Mouse (Mus musculus): Measurements from ENCODE around the gene Prm1.
"Not testable (repeated sequence)": the region's sequence is repeated elsewhere in the genome, so short reads cannot be mapped to it uniquely, and the experiment has no call there.

Gene Prm1

DNA sequence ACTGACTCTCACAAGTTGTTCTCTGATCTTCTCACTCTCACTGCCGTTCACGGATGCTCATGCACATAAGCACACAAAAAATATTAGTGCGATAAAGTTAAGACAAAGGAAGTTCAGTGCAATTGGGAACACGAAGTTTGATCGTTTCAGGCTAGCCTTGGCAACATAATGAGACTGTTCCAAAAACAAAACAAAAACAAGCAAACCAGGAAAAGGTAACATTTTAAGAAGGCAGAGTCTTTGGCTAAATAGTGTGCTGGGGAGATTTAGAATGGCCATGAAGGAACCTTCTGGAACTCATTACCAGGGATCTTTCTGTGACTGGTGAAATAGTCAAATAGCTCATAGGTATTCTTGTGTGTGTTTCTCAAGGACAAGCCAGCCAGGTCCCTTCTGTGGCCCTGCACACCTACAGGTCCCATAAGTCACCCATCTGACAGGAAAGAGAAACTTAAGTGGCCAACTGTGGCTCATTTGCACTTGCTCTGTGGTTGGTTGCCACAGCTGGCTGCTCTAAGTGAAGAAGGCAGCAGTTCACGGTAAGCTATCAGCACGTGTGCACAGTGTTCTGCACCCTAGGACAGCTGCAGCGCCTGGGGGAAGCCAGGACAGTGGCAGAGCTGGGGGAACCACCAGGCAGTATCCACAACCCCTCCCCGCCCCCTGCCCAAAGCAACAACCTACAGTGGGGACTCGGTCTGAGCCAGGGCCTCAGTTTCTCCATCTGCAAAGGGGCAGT lies at the start of gene Prm1:
TSS of gene Prm1 (minus strand) at position 51 of the 739 bp plus-strand sequence.
- DNase-seq (ENCODE audit: low spot score in 2 of 2): no peak

DNA sequence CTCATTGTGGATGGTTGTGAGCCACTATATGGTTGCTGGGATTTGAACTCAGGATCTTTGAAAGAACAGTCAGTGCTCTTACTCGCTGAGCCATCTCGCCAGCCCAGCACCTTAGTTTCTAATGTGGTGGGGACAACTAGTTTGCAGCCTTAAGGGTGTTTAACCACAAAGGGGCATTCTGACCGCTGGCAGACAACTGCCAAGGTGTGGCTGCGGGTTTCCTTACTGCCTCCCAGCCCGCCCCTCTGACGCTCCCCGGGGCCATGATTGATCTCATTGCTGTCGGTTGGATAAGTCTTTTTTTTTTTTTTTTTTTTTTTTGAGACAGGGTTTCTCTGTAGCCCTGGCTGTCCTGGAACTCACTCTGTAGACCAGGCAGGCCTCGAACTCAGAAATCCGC lies 46.6 kb upstream of the Prm1 start:
- DNase-seq (ENCODE audit: low spot score in 2 of 2): not testable (repeated sequence)

DNA sequence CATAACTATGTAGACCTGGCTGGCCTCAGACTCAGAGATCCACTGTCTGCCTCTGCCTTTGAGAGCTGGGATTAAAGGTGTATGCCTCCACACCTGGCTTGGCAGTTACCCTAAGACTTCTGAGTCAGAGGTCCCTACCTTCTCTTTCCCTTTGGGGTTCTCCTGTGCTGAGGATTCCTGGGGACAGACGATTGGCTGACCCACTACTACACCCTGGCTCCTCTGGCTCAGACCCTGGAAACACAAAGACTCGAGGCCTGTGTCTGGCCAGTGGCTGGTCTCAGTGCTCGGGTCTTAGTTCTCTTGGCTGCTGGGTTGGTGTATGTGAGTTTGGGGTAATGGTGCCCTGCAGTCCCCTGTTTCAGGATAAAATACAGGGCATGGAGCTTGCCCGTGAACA lies 45.3 kb upstream of the Prm1 start:
- no peak for DNase-seq (ENCODE audit: low spot score in 2 of 2)

DNA sequence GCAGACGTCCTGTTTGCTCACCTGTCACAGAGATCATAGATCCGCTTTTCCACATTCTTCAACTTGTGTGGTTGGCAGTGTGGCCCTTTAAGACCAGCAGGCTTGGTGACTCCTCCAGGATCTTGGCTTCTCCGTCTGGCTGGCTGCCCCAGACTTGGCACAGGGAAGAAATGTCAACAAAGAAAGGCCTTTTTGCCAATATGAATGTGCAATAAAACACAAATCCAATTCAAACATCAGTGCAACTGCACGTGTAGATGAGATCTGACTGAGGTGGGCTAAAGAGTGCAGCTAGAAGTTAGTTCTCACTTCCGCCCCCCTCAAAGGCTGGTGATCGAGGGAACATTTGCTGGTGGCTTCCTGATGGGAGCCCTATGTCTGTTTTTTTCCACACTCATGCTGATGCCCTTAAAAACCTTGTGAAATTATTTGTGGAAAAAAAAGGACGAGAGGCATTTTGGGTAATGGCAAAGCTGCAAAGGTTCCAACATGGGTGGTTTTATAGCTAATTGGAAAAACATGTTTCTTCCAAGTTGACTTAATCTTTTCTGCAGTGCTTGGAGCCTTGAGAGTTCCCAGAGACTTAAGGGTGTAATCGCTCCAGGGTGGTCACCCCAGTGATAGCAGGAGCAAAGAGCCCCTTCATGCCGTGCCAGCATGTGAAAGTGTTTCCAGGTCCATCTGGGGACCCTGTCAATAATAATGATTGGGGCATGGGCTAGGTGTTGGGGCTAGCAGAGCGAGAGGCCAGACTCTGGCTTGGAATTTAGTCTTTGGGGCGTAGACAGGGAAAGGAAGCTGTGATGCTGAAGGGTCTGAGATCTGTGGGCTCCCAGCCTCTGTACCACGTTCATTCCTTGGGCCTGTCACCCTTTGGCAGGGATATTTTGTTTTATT lies 44.6 kb upstream of the Prm1 start:
- no peak for DNase-seq (ENCODE audit: low spot score in 2 of 2)

DNA sequence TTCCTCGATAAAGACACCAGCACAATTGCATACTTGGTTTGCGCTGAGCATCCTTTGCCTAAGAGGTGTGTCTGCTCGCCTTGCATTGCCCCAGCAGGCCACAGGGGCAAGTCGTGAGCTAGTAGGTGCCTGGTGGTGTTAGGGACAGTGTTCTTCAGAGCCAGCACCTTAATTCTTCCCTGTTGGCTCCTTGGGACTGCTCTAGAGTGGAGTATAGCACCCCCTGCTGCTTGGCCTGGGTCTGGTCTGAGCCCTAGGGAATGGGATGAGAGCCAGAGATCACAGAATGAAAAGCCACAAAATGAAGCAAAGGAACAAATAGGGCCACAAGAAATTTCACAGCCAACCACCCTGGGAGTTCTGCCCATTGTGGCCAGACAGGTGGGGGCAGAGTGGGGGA lies 40.9 kb upstream of the Prm1 start:
- DNase-seq (ENCODE audit: low spot score in 2 of 2): peak in 1 of 2 experiments; percentile 44

DNA sequence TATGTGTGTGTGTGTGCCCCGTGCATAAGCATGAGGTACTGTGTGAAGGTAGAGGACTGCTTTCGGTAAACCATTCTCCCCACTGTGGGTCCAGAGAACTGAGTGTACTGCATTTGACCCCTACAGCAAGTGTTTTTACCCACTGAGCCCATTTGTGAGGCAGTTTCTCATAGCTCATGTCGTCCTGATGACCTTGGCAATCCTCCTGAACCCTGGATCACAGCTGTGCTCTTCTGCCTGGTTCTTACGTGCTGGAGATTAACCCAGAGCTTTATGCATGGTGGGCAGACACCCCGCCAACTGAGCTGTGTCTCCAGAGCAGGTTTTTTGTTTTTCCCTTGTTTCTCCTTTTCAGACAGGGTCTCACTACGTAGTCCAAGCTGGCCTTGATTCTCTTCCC lies 40.3 kb upstream of the Prm1 start:
- DNase-seq (ENCODE audit: low spot score in 2 of 2): no peak

DNA sequence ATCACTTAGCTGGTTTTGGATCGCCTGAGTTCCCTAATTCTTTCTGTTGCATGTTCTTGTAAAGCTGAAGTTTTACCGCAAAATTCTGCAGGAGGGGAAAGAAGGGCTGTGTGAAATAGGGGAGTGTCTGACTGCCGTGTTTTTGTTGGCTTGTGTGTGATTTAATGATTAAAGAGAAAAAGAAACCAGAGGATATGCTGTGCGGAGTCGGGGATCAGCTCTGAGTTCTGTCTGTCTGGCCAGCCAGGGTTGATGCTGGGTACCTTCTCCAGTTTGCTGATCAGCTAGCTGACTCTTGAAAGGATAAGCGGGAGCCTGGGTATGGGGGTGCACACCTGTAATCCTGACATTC lies 38.7 kb upstream of the Prm1 start:
- no peak for DNase-seq (ENCODE audit: low spot score in 2 of 2)

DNA sequence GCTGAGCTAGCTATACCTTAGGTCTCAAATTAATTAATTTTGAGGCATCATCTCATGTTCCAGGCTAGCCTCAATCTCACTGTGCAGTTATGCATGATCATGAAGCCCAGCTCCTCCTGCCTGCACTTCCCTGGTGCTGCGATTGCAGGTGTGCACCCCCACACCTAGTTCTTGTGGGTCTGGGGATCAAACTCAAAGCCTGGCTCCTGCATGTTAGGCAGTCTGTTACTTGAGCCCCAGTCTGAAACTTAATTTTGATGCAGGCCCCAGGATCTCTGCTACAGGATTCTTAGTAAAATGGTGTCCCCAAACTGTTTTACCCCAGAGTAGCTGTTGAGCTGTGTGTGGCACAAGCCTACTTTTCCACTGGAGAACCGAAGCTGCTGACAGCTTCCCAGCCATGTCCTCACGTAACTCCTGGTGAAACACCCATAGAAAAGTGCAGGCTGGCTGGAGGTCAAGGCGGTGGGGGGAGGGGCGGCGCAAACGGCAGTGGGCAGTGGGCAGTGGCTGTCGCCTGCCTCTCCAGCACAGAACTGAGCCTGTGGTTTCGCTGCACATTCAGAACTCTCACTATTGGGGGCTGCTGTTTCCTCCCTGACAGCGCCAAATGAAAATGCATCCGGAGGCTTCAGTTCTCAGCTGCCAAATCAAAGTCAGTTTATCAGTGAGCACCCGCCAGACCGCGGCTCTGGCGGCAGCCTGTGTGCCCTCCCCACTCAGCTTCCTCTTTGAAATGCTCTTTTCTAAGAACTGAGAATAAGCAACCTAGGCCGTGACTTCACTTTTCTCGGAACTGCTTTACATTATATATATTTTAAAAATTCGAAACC lies 38.1 kb upstream of the Prm1 start:
- no peak for DNase-seq (ENCODE audit: low spot score in 2 of 2)

DNA sequence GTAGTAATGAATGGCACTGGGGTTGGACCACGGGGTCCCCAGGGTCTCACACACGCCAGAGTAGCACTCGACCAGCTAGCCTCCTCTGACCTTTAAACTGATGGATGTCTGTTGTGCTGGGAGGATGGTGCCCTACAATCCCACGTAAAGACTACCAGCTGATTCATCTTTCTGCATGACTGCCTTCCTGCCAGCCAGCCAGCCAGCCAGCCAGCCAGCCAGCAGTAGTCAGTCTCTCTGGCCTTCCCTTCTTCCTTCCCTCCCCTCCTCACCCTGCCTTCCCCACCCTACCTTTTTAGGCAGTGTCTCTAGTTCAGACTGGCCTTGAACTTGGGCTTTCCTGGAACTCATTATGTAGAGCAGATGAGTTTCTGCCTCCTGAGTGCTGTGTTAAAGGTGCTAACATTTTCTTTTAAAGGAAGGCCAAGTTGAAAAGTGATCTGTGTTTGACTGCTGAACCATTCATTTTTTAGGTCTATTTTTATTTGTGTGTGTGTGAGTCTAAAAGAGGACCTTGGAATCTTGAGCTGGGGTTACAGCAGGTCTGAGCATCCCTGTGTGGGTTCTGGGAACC lies 36.7 kb upstream of the Prm1 start:
- DNase-seq (ENCODE audit: low spot score in 2 of 2): no peak

DNA sequence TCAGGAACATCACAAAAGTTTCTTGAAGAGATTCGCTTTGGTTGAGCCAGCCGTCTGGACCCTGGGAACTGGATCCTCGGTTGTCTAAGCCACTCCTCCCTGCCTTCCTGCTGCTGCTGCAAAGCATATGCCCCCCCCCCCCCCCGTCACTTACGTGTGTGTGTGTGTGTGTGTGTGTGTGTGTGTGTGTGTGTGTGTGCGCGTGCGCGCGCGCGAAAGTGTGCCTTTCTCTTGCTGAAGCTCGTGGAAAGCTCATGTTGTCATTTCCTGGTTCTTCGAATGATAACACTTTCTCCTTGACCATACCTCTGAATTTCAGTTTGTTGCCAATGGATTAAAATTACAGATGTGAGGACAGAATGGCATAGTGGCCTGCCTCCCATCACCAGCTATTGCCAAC lies 34.4 kb upstream of the Prm1 start:
- DNase-seq (ENCODE audit: low spot score in 2 of 2): no peak

DNA sequence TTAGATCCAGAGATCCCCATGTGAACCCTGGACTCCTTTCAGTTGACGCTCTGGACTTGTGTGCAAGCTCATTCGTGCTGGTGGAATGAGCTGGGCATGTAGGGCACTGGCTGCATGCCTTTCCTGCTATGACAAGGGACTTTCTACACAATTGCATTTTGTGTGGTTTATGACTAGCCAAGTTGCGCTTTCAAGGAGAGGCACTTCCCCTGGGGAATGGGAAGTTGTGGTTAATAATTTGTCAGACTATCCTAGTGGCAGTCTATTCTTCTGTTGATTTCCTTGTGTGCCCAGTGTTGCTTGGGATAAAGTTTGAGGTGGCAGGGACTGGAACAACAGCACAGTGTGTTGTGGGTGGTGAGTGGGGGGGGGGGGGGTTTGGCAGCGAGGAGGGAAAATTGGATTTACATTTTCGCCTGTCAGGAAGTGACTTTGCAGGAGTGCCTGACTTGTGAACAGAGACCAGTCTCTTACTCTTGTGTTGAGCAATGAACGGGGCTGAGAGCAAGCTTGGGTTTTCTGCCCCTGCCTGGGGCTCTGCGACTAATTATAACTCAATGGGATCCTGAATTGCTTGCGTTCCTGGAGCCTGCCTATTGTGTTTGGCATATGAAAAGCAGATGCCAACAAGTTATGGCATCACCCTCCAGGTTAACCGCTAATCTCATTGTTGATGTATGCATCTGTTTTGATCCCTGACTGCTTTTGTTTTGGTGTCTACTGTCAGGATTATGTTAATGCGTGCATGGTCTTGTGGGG lies 33.0 kb upstream of the Prm1 start:
- no peak for DNase-seq (ENCODE audit: low spot score in 2 of 2)

DNA sequence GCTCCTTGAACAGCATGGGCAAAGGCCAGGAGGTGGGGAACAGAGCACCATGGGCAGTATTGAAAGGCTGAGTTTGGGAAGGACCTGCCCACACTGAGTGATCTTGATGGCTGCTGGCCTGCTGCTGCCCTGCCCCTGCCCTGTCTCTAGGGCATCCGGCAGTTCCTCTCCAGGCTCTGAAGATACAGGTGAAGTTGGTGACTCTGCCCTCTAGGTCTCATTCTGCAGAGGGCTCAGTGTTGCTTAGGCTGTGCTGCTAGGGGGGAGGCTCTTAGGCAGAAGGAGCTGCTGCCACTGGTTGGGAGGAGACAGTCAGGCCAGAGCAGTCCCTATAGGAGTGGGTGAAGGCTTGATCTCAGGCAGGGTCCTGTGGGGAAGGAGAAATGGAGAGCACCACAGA lies 32.3 kb upstream of the Prm1 start:
- no peak for DNase-seq (ENCODE audit: low spot score in 2 of 2)

DNA sequence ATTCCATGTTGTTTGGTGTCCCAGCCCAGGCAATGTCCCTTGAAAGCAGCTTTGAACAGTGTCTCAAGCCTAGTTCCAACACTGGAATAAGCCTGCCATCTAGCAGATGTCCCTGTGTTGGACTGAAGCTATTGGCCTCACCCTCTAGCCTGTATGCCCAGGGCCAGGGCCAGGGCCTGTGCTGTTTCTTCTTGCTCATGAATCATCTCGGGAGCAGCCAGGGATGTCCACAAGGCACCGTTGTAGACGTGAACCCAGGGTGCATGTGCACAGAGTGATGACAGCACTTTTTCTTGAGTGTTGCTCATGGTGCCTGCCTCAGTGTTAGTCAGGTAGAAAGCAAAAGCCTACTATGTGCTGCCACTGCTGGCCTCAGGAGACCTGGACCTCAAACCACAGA lies 31.6 kb upstream of the Prm1 start:
- no peak for DNase-seq (ENCODE audit: low spot score in 2 of 2)

DNA sequence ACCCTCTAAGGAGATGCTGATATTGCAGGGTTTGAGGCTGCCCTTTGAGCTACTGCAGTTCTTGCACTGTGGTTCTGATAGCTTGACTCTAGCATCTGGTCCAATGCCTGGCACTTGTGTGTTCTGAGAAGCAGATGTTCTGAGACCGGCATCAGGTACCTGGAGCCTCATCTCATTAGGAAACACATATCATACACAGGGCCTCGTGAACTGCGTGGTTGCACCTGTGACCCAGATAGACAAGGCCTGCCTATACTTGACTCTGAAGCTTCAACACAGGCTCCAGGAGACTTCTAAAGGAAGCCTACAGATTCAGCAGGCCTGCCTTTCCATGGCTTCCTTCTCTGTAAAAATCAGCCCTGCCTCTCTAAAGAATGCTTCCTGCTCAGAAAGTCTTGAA lies 30.7 kb upstream of the Prm1 start:
- DNase-seq (ENCODE audit: low spot score in 2 of 2): no peak

DNA sequence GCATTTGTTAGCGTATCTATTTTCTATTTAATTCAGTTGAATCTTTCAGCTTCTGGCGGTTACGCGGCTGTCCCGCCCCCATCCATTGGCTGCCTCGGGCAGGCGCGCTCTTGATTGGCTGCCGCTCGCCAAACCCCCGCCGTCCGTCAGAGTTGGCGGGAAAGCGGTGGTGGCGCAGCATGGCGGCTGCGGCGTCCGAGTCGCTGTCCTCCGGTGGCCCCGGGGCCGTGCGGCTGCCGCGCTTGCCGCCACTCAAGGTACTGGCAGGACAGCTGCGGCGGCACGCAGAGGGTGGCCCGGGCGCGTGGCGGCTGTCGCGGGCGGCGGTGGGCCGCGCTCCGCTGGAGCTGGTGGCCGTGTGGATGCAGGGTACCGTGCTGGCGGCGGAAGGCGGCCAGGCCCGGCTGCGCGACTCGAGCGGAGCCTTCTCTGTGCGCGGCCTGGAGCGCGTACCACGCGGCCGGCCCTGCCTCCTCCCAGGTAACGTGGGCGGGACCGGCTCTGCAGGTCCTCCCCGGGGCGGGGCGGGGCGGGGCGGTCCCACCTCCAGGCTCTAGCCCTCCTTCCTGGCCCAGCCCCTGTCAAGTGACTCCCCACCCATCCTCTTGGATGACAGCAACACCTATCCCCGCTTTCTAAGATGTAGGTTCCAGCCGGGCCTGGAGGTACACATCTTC lies 29.4 kb upstream of the Prm1 start, which contains the start of gene Rmi2:
TSS of gene Rmi2 (plus strand) at position 149 of the 677 bp plus-strand sequence.
- peak; percentile 61 to 82 for DNase-seq (ENCODE audit: low spot score in 2 of 2)

DNA sequence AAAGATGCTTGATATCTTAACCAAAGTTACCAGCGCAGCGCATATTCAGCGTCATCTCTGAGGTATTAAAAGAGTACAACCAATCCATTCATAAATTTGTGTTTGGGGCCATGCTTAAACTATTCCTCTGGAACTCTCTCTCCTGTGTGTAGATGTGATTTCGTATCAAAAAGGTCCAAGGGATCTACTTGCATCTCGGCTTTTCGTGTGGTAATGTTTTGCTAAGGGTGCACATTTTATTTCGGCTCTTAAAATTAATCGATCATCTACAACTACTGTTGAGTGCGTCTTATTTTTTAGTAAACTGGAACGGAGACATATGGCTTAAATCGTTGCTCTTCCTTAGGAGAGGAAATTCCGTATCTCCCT lies 28.9 kb upstream of the Prm1 start:
- no peak for DNase-seq (ENCODE audit: low spot score in 2 of 2)

DNA sequence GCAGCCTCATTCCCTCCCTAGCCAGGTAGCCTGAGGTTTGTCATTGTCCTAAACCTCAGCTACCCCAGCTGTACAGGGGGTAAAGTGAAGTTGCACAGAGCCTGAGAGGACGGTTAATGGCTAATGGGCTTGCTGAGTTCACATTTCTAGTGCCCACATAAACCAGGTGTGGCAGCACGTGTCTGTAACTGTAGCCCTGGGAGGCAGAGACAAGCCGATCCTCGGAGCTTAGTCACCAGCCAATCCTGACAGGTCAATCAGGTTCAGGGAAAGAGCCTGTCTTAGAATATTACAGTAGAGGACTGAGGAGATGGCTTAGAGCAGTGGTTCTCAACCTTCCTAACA lies 22.8 kb upstream of the Prm1 start:
- DNase-seq (ENCODE audit: low spot score in 2 of 2): no peak

DNA sequence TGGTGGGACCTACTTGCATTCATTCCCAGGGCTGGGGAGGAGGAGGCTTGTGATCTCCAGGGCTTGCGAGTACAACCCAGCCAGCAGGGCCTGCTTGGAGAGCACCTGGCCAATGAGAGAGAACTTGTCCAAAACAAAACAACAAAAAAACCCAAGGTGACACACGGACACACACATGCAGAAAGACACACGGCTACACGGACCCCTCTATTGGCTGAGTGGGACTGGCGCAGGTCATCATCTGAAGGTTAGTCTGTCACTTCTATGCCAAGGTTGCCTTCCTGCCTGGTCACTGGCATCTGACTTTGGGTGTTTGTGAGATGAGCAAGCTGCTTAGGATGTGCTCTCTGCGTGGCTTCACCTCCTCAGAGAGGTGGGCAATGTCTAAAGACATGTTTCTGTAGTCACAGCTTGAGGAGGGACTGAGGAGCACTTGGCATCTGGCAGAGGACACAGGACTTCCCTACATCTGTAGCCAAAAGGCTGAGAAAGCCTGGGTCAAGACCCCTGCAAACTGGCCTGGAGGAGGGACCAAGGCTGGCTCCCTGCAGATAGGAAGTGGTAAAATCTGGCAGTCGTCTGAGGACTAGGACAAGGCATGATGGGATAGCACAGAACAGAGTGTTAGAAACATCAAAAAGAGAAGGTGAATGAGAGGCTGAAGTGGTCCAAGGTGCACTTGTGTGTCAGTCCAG lies 22.3 kb upstream of the Prm1 start:
- no peak for DNase-seq (ENCODE audit: low spot score in 2 of 2)

DNA sequence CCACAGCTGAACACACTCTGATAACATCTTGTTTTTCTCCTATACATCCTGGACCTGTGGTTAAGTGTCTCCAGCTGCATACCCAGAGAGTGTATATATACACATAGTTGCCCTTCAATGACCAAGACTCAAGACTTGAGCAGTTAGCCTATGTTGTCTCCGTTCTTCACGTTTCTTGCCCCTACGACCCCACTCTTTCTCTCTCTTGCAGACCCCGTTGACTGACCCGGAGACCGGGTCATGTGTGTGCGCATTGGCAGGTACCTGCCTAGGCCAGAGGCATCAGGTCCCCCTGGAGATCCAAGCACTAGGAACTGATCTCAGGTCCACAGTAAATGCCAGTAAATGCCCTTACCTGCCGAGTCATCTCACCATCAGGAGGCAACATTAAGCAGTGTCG lies 21.6 kb upstream of the Prm1 start:
- DNase-seq (ENCODE audit: low spot score in 2 of 2): no peak

DNA sequence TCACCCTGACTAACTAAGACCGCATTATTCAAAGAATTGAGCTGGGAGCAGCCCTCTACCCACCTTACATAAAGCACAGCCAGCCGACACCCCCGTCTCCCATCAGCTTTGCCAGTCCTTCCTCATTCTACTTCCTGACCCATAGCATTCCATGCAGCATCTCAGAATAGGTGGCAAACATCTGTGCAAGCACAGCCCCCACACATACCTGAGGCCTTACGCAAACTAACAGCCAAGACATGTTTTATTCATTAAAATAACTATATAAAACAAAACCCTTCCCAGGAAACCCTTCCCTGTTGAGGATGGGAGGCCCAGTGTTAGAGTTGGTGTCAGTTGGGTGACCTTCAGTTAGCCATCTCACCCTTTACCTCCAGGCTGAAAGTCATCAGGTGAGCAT lies 20.2 kb upstream of the Prm1 start:
- DNase-seq (ENCODE audit: low spot score in 2 of 2): no peak
